Mouse (Mus musculus) heart, adult 2 months (tissue): ENCODE measurements around the gene Idh1. TPM values are rescaled to one million over a fixed set of nuclear protein-coding genes. Genes with fewer than 3 reads are reported as not detected.

Experiments used
- DNase-seq, 2 experiments: peaks; one replicate each; pipeline ENCODE4 v3.0.0; 2021
- H3K27ac ChIP-seq: fragments of 200-600 bp; 2 replicates; pipeline ENCODE4 v1.8.1; 2022
- H3K27me3 ChIP-seq: fragments of 200-500 bp; 2 replicates; pipeline ENCODE4 v1.6.1; 2012; ENCODE audit warnings: mild to moderate bottlenecking, low read length, inconsistent platforms, mixed read lengths; ENCODE audit not compliant: control insufficient read depth, insufficient read depth
- H3K36me3 ChIP-seq: fragments of 200-500 bp; 2 replicates; pipeline ENCODE4 v1.6.1; 2012; ENCODE audit warnings: low read length, inconsistent platforms; ENCODE audit not compliant: control insufficient read depth, insufficient read depth
- H3K4me1 ChIP-seq: fragments of 200-500 bp; 2 replicates; pipeline ENCODE4 v1.6.1; 2011; ENCODE audit warnings: low read length; ENCODE audit not compliant: control insufficient read depth, insufficient read depth
- H3K4me3 ChIP-seq: fragments of 200-600 bp; 2 replicates; pipeline ENCODE4 v1.8.1; 2022
- H3K79me2 ChIP-seq: fragments of 200-500 bp; replicated peaks from 2 replicates; pipeline ENCODE4 v1.6.1; 2012; ENCODE audit warnings: mild to moderate bottlenecking, inconsistent platforms, low read length, moderate library complexity, mixed read lengths; ENCODE audit not compliant: control insufficient read depth, insufficient read depth
- H3K9ac ChIP-seq: fragments of 200-500 bp; 2 replicates; pipeline ENCODE4 v1.6.1; 2012; ENCODE audit warnings: low read depth, mild to moderate bottlenecking, control low read depth, inconsistent platforms, low read length, mixed read lengths
- CTCF ChIP-seq: fragments of 200-600 bp; IDR thresholded peaks from 2 replicates; pipeline ENCODE4 v1.8.1; 2022; ENCODE audit warnings: antibody characterized with exemption, mild to moderate bottlenecking, moderate library complexity
- EP300 ChIP-seq: fragments of 200-500 bp; IDR thresholded peaks from 2 replicates; pipeline ENCODE4 v1.6.1; 2011; ENCODE audit warnings: low read depth, low read length, control low read depth; ENCODE audit not compliant: insufficient read depth
- POLR2A ChIP-seq: fragments of 200-500 bp; IDR thresholded peaks from 2 replicates; pipeline ENCODE4 v1.6.1; 2011; ENCODE audit warnings: mild to moderate bottlenecking, low read depth, low read length, control low read depth; ENCODE audit not compliant: insufficient read depth
- WGBS: fragments of 180-500 bp; shearing (Covaris S2); methylation state at CpG from one replicate; pipeline ENCODE4 v1.1.7; 2018; 5-methylcytosine and 5-hydroxymethylcytosine counted together
- intact Hi-C: fragments of 180-260 bp; cut with DNase I; formaldehyde crosslinking; loops from one replicate; pipeline ENCODE4 v1.15.1; 2025
- polyA plus RNA-seq: library from polyadenylated mRNA; depleted of rRNA; stranded (reverse); fragments of >200 nt; gene quantifications from 2 replicates; pipeline ENCODE4 v1.2.3, GENCODE M21; 2012
- total RNA-seq, 2 experiments: library from RNA; stranded (reverse); gene quantifications; 2 replicates each; pipeline ENCODE4 v1.2.3; 2021

The Idh1 gene
- total and polyA plus RNA-seq, 3 experiments: 22.1 to 88.9 (median 57.8) TPM

- TF ChIP-seq EP300 (no peak), POLR2A (no peak), CTCF (no peak)
- Histone ChIP-seq H3K79me2 (no peaks in the 10 kb centered on the region), H3K27ac (no peak overlapping the region), H3K9ac (no peak overlapping the region), H3K4me1 (no peaks in the 10 kb centered on the region), H3K27me3 (no peaks in the 10 kb centered on the region), H3K36me3 (no peaks in the 10 kb centered on the region), H3K4me3 (no peak overlapping the region)
- 90% methylated on average over 2 of the region's 2 CpGs for WGBS
- no peak for DNase-seq
- intact Hi-C loops: no loop called here
Measured at GRCm38 (mm10) chr1:65217567-65217966, 31.3 kb upstream of the Idh1 start.

DNA sequence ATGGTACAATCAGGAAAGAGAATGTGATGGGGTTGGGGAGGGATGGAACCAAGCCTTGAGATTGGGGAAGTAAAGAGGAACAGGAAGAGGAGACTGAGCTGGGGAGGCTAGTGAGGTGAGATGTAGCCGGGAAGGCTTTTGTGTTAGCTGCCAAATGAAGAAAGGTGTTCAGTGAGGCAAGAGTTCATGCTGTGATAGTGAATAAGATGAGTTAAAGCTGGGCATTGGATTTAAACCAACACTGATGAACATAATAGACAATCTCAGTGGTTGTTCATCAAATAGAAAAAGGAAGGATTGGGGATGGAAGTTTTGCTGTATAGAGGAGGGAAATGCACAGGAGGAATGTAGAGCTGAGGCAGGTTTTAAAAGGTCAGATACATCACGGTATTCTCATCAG lies 26.9 kb upstream of the Idh1 start:
- WGBS: 81% methylated on average over 2 of the region's 2 CpGs
- H3K27me3 ChIP-seq: no peaks in the 10 kb centered on the region
- intact Hi-C loops: no loop called here
- DNase-seq: no peak
- H3K4me3 ChIP-seq: no peak overlapping the region
- no peaks in the 10 kb centered on the region for H3K4me1 ChIP-seq
- no peak overlapping the region for H3K9ac ChIP-seq
- no peaks in the 10 kb centered on the region for H3K36me3 ChIP-seq
- no peaks in the 10 kb centered on the region for H3K79me2 ChIP-seq
- TF ChIP-seq EP300 (no peak), POLR2A (no peak), CTCF (no peak)
- H3K27ac ChIP-seq: no peak overlapping the region

GRCm38 (mm10) chr1:65204299-65204698 lies 18.0 kb upstream of the Idh1 start:
- Histone ChIP-seq H3K9ac (no peak overlapping the region), H3K4me3 (no peak overlapping the region), H3K4me1 (no peaks in the 10 kb centered on the region), H3K27ac (no peak overlapping the region), H3K27me3 (no peaks in the 10 kb centered on the region), H3K79me2 (no peaks in the 10 kb centered on the region), H3K36me3 (peaks cover 5% of the 10 kb centered on the region; the same call in 1 of the 2 replicates)
- no peak for DNase-seq
- intact Hi-C loops: no loop called here
- TF ChIP-seq EP300 (no peak), CTCF (no peak), POLR2A (no peak)
- 80% methylated on average over 1 of the region's 1 CpGs for whole genome bisulfite sequencing

DNA sequence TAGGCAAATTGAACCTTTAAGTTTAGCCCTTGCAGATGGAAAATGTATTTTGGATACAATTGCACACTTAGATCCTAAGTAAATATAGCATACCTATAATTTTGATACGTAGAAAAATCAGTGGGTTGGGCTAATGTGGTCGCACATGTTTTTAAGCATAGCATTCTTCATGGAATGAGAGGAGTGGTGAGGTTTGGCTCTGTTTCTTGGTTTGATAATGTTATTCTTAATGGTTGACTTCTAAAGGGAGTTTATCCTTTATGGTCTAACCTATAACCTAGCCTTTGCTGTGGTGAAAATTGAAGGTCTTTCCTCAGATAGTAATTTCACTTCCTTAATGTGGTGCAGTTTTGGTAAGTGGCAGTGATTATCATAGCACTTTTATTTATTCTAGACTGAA lies 12.6 kb upstream of the Idh1 start:
- intact Hi-C loops: no loop called here
- 95% methylated on average over 2 of the region's 2 CpGs for WGBS
- Histone ChIP-seq H3K36me3 (no peaks in the 10 kb centered on the region; the same call in 1 of the 2 replicates), H3K9ac (no peak overlapping the region), H3K79me2 (no peaks in the 10 kb centered on the region), H3K27ac (no peak overlapping the region), H3K27me3 (no peaks in the 10 kb centered on the region), H3K4me3 (no peak overlapping the region), H3K4me1 (no peaks in the 10 kb centered on the region)
- TF ChIP-seq CTCF (no peak), POLR2A (no peak), EP300 (no peak)
- DNase-seq: no peak

DNA sequence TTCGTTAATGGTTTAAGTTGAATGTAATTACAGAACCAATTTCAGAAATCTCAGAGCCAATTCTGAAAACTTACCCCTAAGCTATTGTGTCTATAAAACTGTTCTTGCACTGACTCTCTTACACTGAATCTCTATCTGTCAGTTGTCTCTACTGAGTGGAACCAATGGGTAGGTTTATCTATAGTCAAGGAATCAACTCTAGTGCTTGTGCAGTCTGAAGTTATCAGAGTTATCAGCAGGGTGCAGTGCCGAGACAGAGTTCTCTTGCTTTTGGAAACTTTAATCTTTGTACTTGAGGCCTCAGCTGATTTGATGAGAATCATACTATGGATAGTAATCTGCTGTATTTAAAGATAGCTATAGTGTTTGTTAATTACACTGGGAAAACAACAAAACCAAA lies 12.1 kb upstream of the Idh1 start:
- Histone ChIP-seq H3K79me2 (no peaks in the 10 kb centered on the region), H3K4me1 (no peaks in the 10 kb centered on the region), H3K27me3 (no peaks in the 10 kb centered on the region), H3K36me3 (no peaks in the 10 kb centered on the region; the same call in 1 of the 2 replicates), H3K9ac (no peak overlapping the region), H3K4me3 (no peak overlapping the region), H3K27ac (no peak overlapping the region)
- WGBS: 91% methylated on average over 2 of the region's 2 CpGs
- DNase-seq: no peak
- intact Hi-C loops: no loop called here
- TF ChIP-seq CTCF (no peak), POLR2A (no peak), EP300 (no peak)

GRCm38 (mm10) chr1:65193226-65193625 lies 6.9 kb upstream of the Idh1 start:
- Histone ChIP-seq H3K27me3 (no peaks in the 10 kb centered on the region), H3K27ac (no peak overlapping the region), H3K36me3 (no peaks in the 10 kb centered on the region; the same call in 1 of the 2 replicates), H3K9ac (no peak overlapping the region), H3K79me2 (0 out of 2 replicates have a peak, but pooled peaks cover 1% of the 10 kb centered on the region), H3K4me3 (no peak overlapping the region), H3K4me1 (no peaks in the 10 kb centered on the region)
- 84% methylated on average over 2 of the region's 2 CpGs for WGBS
- intact Hi-C loops: no loop called here
- DNase-seq: no peak
- TF ChIP-seq EP300: no peak
- no peak for TF ChIP-seq CTCF
- TF ChIP-seq POLR2A: no peak
